38 mouse cellular contexts compared by ENCODE assay signal in genomic region chr4:136605756-136606485, GRCm38 (mm10). TPM values are rescaled to one million over a fixed set of nuclear protein-coding genes. Genes with fewer than 3 reads are reported as not detected.
"Had no signal": no experiment of that assay in that cellular context is flagged by ENCODE, and none has a peak within 500 bp of the region (broad histone marks: within the 10 kb centered on the region; RNA-seq: fewer than 3 reads in every experiment).

No protein-coding gene starts in this region.

- DNase-seq: gastrocnemius, adult 2 months; gastrocnemius, postnatal 10 days; gastrocnemius, postnatal 25 days; heart, adult 18-20 months; heart, postnatal 10 days; heart, postnatal 4 days; kidney, adult 18-20 months; kidney, adult 8-10 months; kidney, postnatal 14 days; kidney, postnatal 4 days; liver; liver, embryonic 13.5 days had no signal

- H3K9me3 ChIP-seq: heart, embryonic 12.5 days; hindbrain, embryonic 10.5 days; hindbrain, embryonic 12.5 days; intestine, embryonic 15.5 days; kidney, embryonic 15.5 days; limb, embryonic 10.5 days; limb, embryonic 12.5 days; liver, embryonic 13.5 days had no signal

- H3K4me3 ChIP-seq: gastrocnemius, adult 2 months; heart, embryonic 12.5 days; hindbrain, embryonic 10.5 days; hindbrain, embryonic 12.5 days; intestine, embryonic 15.5 days; kidney, embryonic 15.5 days; layer of hippocampus, adult 2 months; left cerebral cortex, adult 2 months; limb, embryonic 10.5 days; limb, embryonic 12.5 days; liver, embryonic 13.5 days had no signal

- H3K27ac ChIP-seq: gastrocnemius, adult 2 months; hindbrain, embryonic 10.5 days; hindbrain, embryonic 12.5 days; hindbrain, embryonic 14.5 days; intestine, embryonic 15.5 days; kidney, embryonic 15.5 days; kidney, postnatal 0 days; layer of hippocampus, adult 2 months; left cerebral cortex, adult 2 months; limb, embryonic 10.5 days; limb, embryonic 12.5 days; liver, embryonic 13.5 days had no signal

- H3K27me3 ChIP-seq: heart, embryonic 12.5 days; hindbrain, embryonic 12.5 days; intestine, embryonic 15.5 days; kidney, embryonic 15.5 days; limb, embryonic 12.5 days; liver, embryonic 13.5 days had no signal

- H3K36me3 ChIP-seq: heart, embryonic 12.5 days; hindbrain, embryonic 10.5 days; hindbrain, embryonic 12.5 days; intestine, embryonic 15.5 days; kidney, embryonic 15.5 days; limb, embryonic 10.5 days; limb, embryonic 12.5 days; liver, embryonic 13.5 days had no signal

RNA-seq across cellular contexts. Expression of gene Tex46, which starts 4.3 kb away (rescaled TPM):
- total RNA-seq: gastrocnemius, adult 2 months; gastrocnemius, postnatal 10 days; gastrocnemius, postnatal 25 days; gastrocnemius, postnatal 4 days; granulocyte monocyte progenitor cell, adult 5-6 weeks; heart, adult 18-20 months; heart, postnatal 10 days; heart, postnatal 25 days; heart, postnatal 4 days; layer of hippocampus, adult 2 months; layer of hippocampus, postnatal 10 days; layer of hippocampus, postnatal 25 days; left cerebral cortex, adult 2 months; left cerebral cortex, postnatal 14 days; left cerebral cortex, postnatal 36 days had no signal
- polyA plus RNA-seq: frontal cortex, adult 2 months; heart, embryonic 12.5 days; heart, embryonic 14.5 days; heart, embryonic 16.5 days; hindbrain, embryonic 10.5 days; hindbrain, embryonic 12.5 days; hindbrain, embryonic 14.5 days; hindbrain, embryonic 16.5 days; inflammation-experienced regulatory T-cells, adult 6 months; intestine, embryonic 15.5 days; intestine, postnatal 0 days; kidney, embryonic 15.5 days; kidney, postnatal 0 days; limb, embryonic 10.5 days; limb, embryonic 12.5 days; limb, embryonic 14.5 days; liver, embryonic 11.5 days; liver, embryonic 13.5 days had no signal

RNA-seq across cellular contexts. Expression of gene Lactbl1, which starts 16.5 kb away (rescaled TPM):
- total RNA-seq: gastrocnemius, adult 2 months; gastrocnemius, postnatal 10 days; gastrocnemius, postnatal 25 days; gastrocnemius, postnatal 4 days; granulocyte monocyte progenitor cell, adult 5-6 weeks; heart, adult 18-20 months; heart, postnatal 10 days; heart, postnatal 25 days; heart, postnatal 4 days had no signal
- polyA plus RNA-seq: heart, embryonic 12.5 days; heart, embryonic 14.5 days; hindbrain, embryonic 10.5 days; intestine, embryonic 15.5 days; intestine, postnatal 0 days; kidney, embryonic 15.5 days; kidney, postnatal 0 days; limb, embryonic 10.5 days; limb, embryonic 12.5 days; liver, embryonic 11.5 days; liver, embryonic 13.5 days had no signal
